Mouse (Mus musculus): Measurements from ENCODE around the gene Trpm2. TPM values are rescaled to one million over a fixed set of nuclear protein-coding genes. Genes with fewer than 3 reads are reported as not detected.
"Not testable (repeated sequence)": the region's sequence is repeated elsewhere in the genome, so short reads cannot be mapped to it uniquely, and the experiment has no call there.

The Trpm2 gene
- total RNA-seq, 1 experiment from 2014 or later, result 4.2 TPM

DNA sequence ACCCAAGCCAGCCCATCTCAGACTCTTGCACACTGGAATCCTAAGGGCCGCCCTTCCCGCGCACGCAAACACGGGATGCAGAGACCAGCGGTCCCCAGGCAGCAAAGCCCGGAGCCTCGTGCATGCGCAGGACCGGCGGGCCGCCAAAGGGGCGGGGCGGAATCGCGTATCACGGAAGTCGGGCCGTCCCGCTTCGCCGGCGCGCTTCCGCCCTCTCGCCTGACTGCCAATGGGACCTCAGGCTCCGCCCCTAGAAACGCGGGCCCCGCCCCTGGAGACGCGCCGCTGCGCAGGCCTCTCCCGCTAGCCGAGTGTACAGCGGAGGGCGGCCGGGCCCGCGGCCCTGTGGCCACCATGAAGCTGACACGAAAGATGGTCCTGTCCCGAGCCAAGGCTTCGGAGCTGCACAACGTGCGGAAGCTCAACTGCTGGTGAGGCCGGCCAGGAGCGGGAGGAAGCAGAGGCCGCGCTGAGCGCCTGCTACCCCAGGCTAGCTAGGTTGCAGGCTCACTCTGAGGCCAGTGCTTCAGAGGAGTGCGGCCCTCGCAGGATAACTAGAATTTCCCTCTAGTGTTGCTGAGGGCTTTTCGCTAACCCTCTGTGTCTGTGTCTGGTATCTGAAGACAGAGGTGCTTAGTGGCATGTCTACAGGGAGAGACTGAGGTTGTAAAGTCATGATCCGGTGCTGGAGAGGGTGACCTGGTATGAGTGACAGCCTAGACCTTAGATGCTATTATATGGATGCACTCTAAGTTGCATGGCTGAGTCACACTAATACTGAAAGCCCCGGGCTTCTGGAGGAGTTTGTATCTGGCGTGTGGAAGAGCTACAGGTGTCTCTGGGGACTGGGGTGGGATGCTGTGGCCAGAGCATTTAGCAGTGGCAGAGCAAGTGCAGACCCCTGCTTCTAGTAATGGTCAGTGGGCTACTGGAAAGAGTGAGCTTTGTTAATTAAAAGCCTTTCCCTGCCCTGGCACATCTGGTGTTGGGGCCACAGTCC lies 8.3 kb upstream of the Trpm2 start, which contains the start of gene 1810043G02Rik:
1810043G02Rik (plus strand) TSS at position 174 of the 1,000 bp plus-strand sequence.
- ATAC-seq (replicated peaks; ENCODE audit: low read depth, poor library complexity, severe bottlenecking), result peak; percentile 93

- ATAC-seq (replicated peaks; ENCODE audit: low read depth, poor library complexity, severe bottlenecking), result no peak
Observed at GRCm38 (mm10) chr10:77976458-77977150, 6.2 kb upstream of the Trpm2 start.

DNA sequence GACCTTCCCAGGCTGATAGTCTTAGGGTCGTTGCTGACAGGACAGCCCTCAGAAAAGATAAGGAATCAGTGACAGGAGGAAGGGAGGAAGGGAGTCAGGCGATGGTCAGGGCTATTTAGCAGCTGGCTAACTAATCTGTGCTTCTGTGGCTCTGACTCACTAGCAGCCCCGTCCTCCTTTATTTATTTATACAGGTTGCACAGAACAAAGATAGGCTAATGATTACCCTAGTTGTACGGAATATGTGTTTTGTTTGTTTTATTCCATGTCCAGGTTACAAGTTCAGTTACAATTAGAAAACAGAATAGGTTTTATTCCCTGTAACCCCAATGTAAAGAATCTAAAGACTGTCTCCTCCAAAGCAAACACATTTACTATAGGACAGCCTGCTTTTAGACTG lies 5.3 kb upstream of the Trpm2 start:
- ATAC-seq (replicated peaks; ENCODE audit: low read depth, poor library complexity, severe bottlenecking), result no peak

- no peak for ATAC-seq (replicated peaks; ENCODE audit: low read depth, poor library complexity, severe bottlenecking)
Observed at GRCm38 (mm10) chr10:77974811-77975210, 4.4 kb upstream of the Trpm2 start.

DNA sequence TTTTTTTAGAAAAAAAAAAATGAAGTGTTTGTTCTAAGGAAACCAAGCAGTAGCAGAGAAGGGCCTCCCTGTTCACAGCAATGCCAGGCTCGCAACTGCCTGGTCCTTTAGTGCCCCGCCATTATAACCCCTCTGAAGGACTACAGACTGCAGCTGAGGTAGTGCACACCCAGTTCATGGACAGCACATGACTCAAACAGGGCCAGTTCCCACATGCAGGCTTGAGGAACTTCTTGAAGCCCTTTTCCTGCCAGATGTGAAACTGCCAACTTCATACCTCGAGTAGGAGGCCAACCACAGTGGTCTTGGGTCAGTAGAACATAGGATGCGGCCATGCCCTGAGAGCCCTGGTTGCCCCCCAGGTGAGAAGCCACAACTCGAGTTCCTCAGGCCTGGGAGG lies 4.0 kb upstream of the Trpm2 start:
- ATAC-seq (replicated peaks; ENCODE audit: low read depth, poor library complexity, severe bottlenecking), result no peak

GRCm38 (mm10) chr10:77971709-77972553 lies 1.6 kb upstream of the Trpm2 start:
- no peak for ATAC-seq (replicated peaks; ENCODE audit: low read depth, poor library complexity, severe bottlenecking)

GRCm38 (mm10) chr10:77971191-77971590 lies 828 bp upstream of the Trpm2 start:
- ATAC-seq (replicated peaks; ENCODE audit: low read depth, poor library complexity, severe bottlenecking), result peak; percentile 76

DNA sequence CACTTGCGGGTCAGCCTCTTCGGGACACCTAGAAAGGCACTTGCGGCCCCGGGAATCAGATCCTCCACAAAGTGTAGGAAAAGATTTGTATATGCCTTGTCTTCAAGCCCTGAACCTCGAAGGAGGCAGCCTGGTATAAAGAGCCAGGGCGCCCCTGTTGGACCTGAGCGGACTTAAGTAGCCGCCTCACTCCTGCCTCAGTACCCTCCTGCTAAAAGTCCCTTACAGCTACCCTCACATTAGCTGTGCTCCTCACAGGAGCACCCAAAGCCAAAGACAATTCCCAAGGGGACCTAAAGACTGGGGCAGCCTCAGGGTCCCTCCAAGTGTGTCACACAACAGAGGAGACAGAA lies 414 bp downstream of the Trpm2 start:
- no peak for ATAC-seq (replicated peaks; ENCODE audit: low read depth, poor library complexity, severe bottlenecking)

DNA sequence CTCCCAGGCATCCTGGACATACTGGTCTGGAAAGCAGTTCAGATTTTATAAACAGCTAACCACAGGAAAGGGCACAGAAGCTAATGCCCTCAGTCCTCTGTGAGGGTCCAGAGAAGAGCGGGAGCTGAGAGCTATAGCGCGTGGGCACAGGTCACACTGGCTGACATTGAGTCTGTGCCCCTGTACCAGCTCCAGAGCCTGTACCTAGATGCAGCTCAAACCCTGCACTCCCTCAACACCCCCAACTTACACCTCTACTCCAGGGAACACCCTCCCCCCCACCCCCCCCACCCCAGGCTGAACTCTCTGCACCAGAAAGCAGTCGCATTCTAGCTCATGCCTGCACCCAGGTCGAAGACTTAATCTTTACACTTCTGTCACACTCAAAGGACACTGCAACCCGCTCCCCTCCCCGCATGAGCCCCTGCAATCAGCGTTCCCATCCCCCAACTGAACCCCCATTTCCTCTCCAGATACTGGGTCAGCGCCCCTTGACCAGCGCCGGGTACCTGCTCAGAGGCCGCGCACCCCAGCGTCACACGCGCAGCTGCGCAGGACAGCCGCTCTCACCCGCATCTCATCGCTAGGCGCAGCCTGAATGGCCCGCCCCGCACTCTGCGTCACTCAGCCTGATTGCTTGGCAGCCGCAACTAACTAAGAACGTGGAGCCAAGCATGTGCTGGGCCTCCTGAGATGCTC lies 940 bp downstream of the Trpm2 start:
- peak; percentile 48 for ATAC-seq (replicated peaks; ENCODE audit: low read depth, poor library complexity, severe bottlenecking)

DNA sequence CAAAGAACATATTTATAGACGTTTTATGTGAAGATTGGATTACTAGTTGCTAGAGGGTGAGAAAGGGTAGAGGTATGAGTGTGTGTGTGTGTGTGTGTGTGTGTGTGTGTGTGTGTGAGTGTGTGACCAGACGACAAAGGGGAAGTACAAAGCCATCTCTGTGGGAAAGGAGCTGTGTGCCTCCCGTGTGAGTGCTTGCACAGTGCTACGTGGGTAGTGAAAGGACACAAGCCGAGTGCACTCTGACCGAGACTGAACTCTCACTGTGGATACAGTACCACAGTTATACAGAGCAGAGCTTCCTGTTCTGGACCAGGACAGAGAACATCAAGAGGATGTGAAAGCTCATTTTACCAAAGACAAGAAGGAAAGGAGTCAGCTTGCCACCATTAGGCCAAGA lies 6.4 kb downstream of the Trpm2 start:
- ATAC-seq (replicated peaks; ENCODE audit: low read depth, poor library complexity, severe bottlenecking), result peak; percentile 76

- peak; percentile 85 for ATAC-seq (replicated peaks; ENCODE audit: low read depth, poor library complexity, severe bottlenecking)
Observed at GRCm38 (mm10) chr10:77962725-77963124, 7.6 kb downstream of the Trpm2 start.

- ATAC-seq (replicated peaks; ENCODE audit: low read depth, poor library complexity, severe bottlenecking), result not testable (repeated sequence)
Observed at GRCm38 (mm10) chr10:77950468-77950867, 19.9 kb downstream of the Trpm2 start.

DNA sequence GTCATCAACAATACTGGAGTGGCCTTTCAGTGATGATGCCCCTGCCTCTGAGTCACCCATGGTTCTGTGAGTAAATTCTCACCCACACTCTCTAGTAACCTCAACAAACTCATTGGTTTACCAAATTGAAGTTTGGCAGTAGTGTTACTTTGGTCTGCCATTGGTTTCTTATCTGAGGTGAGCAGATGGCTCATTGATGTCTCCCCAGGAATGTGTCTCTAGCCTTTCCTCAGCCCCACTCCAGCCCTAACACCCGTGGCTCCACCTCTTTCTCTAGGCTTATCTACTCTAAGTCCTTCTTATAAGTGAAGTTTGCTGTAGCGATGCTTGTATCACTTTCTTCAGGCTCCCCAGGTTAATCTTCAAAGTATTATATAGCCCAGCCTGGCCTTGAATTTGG lies 30.7 kb downstream of the Trpm2 start:
- ATAC-seq (replicated peaks; ENCODE audit: low read depth, poor library complexity, severe bottlenecking), result peak; percentile 47; the same call in 1 of the 2 replicates

DNA sequence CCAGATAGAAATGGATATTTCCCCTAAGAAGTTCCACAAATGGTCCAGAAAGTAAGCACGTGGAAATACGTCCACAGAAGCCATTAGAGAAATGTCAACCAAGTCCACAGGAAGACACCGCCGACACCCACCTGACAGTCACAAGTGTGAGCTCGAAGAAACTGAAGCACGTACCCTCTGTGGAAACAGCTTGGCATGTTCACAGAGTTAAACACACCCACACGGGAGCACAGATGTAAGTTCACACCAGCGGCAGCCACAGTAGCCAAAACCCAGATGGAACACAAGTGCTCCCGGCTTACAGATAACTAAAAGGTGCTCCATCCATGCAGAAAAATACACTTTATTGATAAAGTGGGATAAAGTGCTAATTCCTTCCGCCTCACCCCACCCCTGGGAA lies 43.0 kb downstream of the Trpm2 start:
- no peak for ATAC-seq (replicated peaks; ENCODE audit: low read depth, poor library complexity, severe bottlenecking)

- ATAC-seq (replicated peaks; ENCODE audit: low read depth, poor library complexity, severe bottlenecking), result peak; percentile 86
Observed at GRCm38 (mm10) chr10:77926140-77926539, 44.2 kb downstream of the Trpm2 start.

DNA sequence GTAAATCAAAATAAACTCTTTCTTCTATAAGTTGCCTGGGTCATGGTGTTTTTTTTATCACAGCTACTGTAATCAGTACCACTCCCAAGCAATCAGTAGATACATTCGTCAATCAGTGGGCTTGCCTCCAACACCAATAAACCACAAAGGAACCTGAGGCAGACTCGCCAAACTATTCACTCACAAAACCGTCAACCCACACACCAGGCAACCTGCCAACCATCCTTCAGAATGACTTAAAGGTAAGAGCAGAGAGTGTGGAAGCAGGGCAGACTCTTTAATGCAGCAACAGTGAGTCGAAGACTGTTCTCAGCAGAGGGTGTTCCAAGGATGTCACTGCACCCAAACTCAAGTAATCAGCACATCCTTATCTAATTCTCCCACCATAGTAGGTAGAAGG lies 47.7 kb downstream of the Trpm2 start:
- no peak for ATAC-seq (replicated peaks; ENCODE audit: low read depth, poor library complexity, severe bottlenecking)

DNA sequence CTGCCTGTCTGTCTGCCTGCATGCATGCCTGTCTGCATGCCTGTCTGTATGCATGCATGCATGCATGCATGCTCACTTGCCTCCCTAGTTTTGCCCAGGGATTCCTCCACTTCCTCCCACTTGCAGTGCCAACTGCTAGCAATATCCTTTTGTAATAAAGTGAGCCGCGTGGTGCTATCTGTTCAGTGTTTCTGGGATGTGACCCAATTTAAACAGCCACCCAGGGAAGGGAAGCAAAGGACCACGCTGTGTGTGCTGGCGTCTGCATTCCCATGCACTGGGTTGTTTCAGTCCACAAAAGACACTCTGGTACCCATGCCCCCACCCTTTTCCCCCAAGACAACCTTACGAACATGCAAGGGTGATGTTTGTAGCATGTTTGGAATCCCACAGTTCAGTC lies 49.4 kb downstream of the Trpm2 start:
- ATAC-seq (replicated peaks; ENCODE audit: low read depth, poor library complexity, severe bottlenecking), result no peak

GRCm38 (mm10) chr10:77916636-77917335 lies 53.6 kb downstream of the Trpm2 start:
- ATAC-seq (replicated peaks; ENCODE audit: low read depth, poor library complexity, severe bottlenecking), result peak; percentile 73; the same call in 1 of the 2 replicates

GRCm38 (mm10) chr10:77913292-77913691 lies 57.1 kb downstream of the Trpm2 start:
- ATAC-seq (replicated peaks; ENCODE audit: low read depth, poor library complexity, severe bottlenecking), result no peak

Measured in common myeloid progenitor, adult 5-6 weeks (primary cell).